Mouse (Mus musculus) liver, adult 2 months (tissue): ENCODE results near the gene Hoxc4.

Source experiments
- CTCF ChIP-seq: fragments of 200-500 bp; IDR thresholded peaks from 2 replicates; pipeline ENCODE4 v1.5.1; 2011; ENCODE audit warnings: low read depth, low read length, control low read depth
- POLR2A ChIP-seq: fragments of 200-500 bp; IDR thresholded peaks from 2 replicates; pipeline ENCODE4 v1.6.1; 2011; ENCODE audit warnings: low read length, control low read depth; ENCODE audit not compliant: insufficient read depth; ENCODE audit errors: extremely low read depth

DNA sequence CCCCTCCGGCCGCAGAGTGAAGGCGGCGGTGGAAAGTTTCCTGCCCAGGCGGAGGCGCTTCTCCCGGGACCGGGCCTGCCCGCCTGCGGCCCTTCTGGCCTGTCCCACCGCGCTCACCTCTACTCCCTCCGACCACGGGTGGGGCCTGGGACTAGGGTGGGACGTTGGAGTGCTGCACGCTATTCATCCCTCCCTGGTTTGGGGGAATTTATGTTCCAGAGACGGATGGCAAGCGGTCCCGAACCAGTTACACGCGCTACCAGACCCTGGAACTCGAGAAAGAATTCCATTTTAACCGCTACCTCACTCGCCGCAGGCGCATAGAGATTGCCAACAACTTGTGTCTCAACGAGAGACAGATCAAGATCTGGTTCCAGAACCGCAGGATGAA, 3.7 kb upstream of the Hoxc4 start:
- TF ChIP-seq CTCF (no peak), POLR2A (no peak)
